Mouse (Mus musculus) gastrocnemius, postnatal 4 days (tissue): ENCODE results near the gene Cyth4. TPM values are rescaled to one million over a fixed set of nuclear protein-coding genes. Genes with fewer than 3 reads are reported as not detected.

Experiments used
- total RNA-seq, 2 experiments: library from RNA; stranded (reverse); gene quantifications; 2 replicates each; pipeline ENCODE4 v1.2.3; 2021

The Cyth4 gene
- total RNA-seq, 2 experiments from 2014 or later: 8.6 to 10.1 TPM

Other genes starting within 250 kb of the Cyth4 start
- not detected for gene Tex33, start 201.1 kb upstream of the Cyth4 start, total RNA-seq
- 10 to 100 TPM; 17.5 to 20.5 TPM for gene Tst, start 191.1 kb upstream of the Cyth4 start, total RNA-seq
- gene Mpst, start 190.6 kb upstream of the Cyth4 start, total RNA-seq: 10 to 100 TPM; 27.6 to 34.5 TPM
- gene Kctd17, start 168.5 kb upstream of the Cyth4 start, total RNA-seq: 10 to 100 TPM; 83.5 to 85.4 TPM
- under 1 TPM in 1 of 2 experiments, not detected in 1; 0.62 TPM for gene Tmprss6, start 128.4 kb upstream of the Cyth4 start, total RNA-seq
- under 1 TPM; 0.16 to 0.20 TPM for gene Il2rb, start 101.8 kb upstream of the Cyth4 start, total RNA-seq
- 10 to 100 TPM; 66.7 to 75.1 TPM for gene C1qtnf6, start 65.6 kb upstream of the Cyth4 start, total RNA-seq
- under 1 TPM in 1 of 2 experiments, not detected in 1; 0.05 TPM for gene Sstr3, start 52.4 kb upstream of the Cyth4 start, total RNA-seq
- gene Rac2, start 24.3 kb upstream of the Cyth4 start, total RNA-seq: 10 to 100 TPM in 1 of 2 experiments, 1 to 10 TPM in 1; 4.6 to 10.2 TPM
- under 1 TPM; 0.27 to 0.70 TPM for gene Elfn2, start 121.7 kb downstream of the Cyth4 start, total RNA-seq
- gene Mfng, start 176.4 kb downstream of the Cyth4 start, total RNA-seq: 10 to 100 TPM in 1 of 2 experiments, 1 to 10 TPM in 1; 9.5 to 11.6 TPM
- 10 to 100 TPM; 12.6 to 13.3 TPM for gene Card10, start 206.0 kb downstream of the Cyth4 start, total RNA-seq
- gene Cdc42ep1, start 245.6 kb downstream of the Cyth4 start, total RNA-seq: 10 to 100 TPM; 43.2 to 47.6 TPM